8 mouse cellular contexts compared by ENCODE assay signal in genomic region chr15:83998115-83998514, GRCm38 (mm10).
DNase-seq lines count a peak whose midpoint lies in the region; ATAC-seq lines count a peak whose summit lies in the region.

No protein-coding gene starts in this region.

- no peak for ATAC-seq in heart, embryonic 11.5 days (replicated peaks; ENCODE audit: insufficient number of reproducible peaks, low FRiP score, low TSS enrichment)
- ATAC-seq in midbrain, embryonic 12.5 days (ENCODE audit: low FRiP score, low read depth) = no peak

- H3K27me3 ChIP-seq in heart, embryonic 11.5 days (ENCODE audit: control insufficient read depth, insufficient read depth, low read length) = peaks cover 19% of the 10 kb centered on the region
- H3K27me3 ChIP-seq in midbrain, embryonic 12.5 days = peaks cover 25% of the 10 kb centered on the region

- no peak overlapping the region for H3K27ac ChIP-seq in heart, embryonic 11.5 days (ENCODE audit: low read depth, low read length)
- H3K27ac ChIP-seq in midbrain, embryonic 12.5 days (replicated peaks) = no peak overlapping the region

- no peak overlapping the region for H3K9ac ChIP-seq in heart, embryonic 11.5 days (ENCODE audit: low read depth, low read length)
- H3K9ac ChIP-seq in midbrain, embryonic 12.5 days (replicated peaks) = peak overlapping the region; percentile 39; the same call in 1 of the 2 replicates

- H3K4me2 ChIP-seq in heart, embryonic 11.5 days = peak overlapping the region; percentile 25
- H3K4me2 ChIP-seq in midbrain, embryonic 12.5 days (replicated peaks) = peak overlapping the region; percentile 49

- intact Hi-C loops in gastrocnemius, postnatal 14 days (cut with DNase I; ENCODE audit: low total_unique reads) = loop anchor here (5.0 kb wide), 1 partner anchor 141 kb away; no protein-coding TSS in a partner anchor

- 17% methylated on average over 19 of the region's 19 CpGs for WGBS in heart, embryonic 11.5 days (ENCODE audit: insufficient replicate concordance)
- 9% methylated on average over 19 of the region's 19 CpGs for WGBS in midbrain, embryonic 12.5 days

- H3K9me3 ChIP-seq in heart, embryonic 11.5 days (replicated peaks; ENCODE audit: control insufficient read depth, low read length) = 0 out of 2 replicates have a peak, but pooled peaks cover under 1% of the 10 kb centered on the region
- H3K9me3 ChIP-seq in midbrain, embryonic 12.5 days = no peaks in the 10 kb centered on the region

- DNase-seq in brain, embryonic 18.5 days (ENCODE audit: low read depth, low spot score) = peak; percentile 88
- DNase-seq in cerebellum, postnatal 36 days = peak; percentile 43 to 59
- peak; percentile 45 to 62 for DNase-seq in layer of hippocampus, postnatal 10 days (ENCODE audit: low spot score in 2 of 2)
- no peak for DNase-seq in adrenal gland, adult 2 months
- no peak for DNase-seq in gastrocnemius, postnatal 10 days
- DNase-seq in gastrocnemius, postnatal 14 days = no peak

- H3K4me1 ChIP-seq in heart, embryonic 11.5 days (ENCODE audit: control insufficient read depth, insufficient read depth, low read length) = no peaks in the 10 kb centered on the region
- peaks cover 19% of the 10 kb centered on the region for H3K4me1 ChIP-seq in midbrain, embryonic 12.5 days

- no peaks in the 10 kb centered on the region for H3K36me3 ChIP-seq in heart, embryonic 11.5 days (ENCODE audit: control insufficient read depth, insufficient read depth, low read length)
- no peaks in the 10 kb centered on the region for H3K36me3 ChIP-seq in midbrain, embryonic 12.5 days

- H3K4me3 ChIP-seq in heart, embryonic 11.5 days (ENCODE audit: low read depth, low read length) = no peak overlapping the region
- H3K4me3 ChIP-seq in midbrain, embryonic 12.5 days = peak overlapping the region; percentile 24

Comparison
In these comparisons a context has a peak if more than half of its experiments do, and no peak if none do; other contexts are left out.
1. DNase-seq: peak in brain, embryonic 18.5 days (single experiment), cerebellum, postnatal 36 days (2 of 2) and layer of hippocampus, postnatal 10 days (2 of 2); none in adrenal gland, adult 2 months (single experiment), gastrocnemius, postnatal 10 days (single experiment) and gastrocnemius, postnatal 14 days (single experiment).